Mouse (Mus musculus): ENCODE measurements at regions not wholly inside any gene's neighbourhood (a gene's known extent, or its start where the extent isn't known, plus 50 kb on each side); places are given as distances from the start of the nearest gene placed in this dataset.

- no peak for DNase-seq
Observed at GRCm38 (mm10) chr1:193554731-193555130, 184.6 kb upstream of the Camk1g start.

- DNase-seq = no peak
Observed at GRCm38 (mm10) chr1:193552348-193552747, 182.2 kb upstream of the Camk1g start.

- no peak for DNase-seq
Observed at GRCm38 (mm10) chr1:193551340-193551739, 181.2 kb upstream of the Camk1g start.

GRCm38 (mm10) chr1:193550761-193551160 lies 180.7 kb upstream of the Camk1g start:
- no peak for DNase-seq

DNA sequence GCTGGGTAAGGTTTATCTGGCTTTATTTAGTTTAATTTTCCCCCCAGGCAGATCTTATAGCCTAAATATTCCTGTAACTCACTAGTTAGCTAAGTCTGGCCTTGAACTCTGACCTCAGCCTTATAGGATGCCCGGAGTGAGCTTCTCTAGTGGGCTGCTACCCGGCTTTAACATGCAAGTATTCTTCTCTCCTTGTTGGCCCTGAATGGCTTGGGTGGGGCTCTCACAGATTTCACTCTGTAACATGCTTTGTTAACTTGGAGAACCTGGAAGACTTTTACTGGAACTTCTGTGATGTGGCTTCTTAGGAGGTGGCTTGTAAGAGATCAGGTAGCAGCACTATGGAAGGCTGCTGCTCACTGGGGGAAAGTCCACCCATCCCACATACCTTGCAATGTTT lies 177.3 kb upstream of the Camk1g start:
- DNase-seq = no peak

DNA sequence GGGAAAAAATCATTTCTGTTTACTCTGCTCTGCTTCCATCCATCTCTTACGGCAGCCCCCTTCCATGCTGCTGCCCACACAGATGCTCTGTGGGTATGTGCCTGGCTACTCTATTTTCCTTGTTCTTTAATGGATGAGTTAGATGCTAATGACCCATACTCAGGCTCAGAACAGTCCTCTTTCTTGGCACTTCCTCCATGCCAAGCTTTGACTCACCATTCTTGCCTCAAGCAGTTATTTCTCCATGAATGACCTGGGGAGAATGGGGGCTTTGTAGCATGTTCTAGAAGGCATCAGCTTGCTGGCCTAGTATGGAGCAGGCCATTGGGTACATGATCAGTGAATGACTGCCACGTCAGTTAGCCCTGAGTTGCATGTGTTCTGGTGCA lies 175.9 kb upstream of the Camk1g start:
- DNase-seq = no peak

DNA sequence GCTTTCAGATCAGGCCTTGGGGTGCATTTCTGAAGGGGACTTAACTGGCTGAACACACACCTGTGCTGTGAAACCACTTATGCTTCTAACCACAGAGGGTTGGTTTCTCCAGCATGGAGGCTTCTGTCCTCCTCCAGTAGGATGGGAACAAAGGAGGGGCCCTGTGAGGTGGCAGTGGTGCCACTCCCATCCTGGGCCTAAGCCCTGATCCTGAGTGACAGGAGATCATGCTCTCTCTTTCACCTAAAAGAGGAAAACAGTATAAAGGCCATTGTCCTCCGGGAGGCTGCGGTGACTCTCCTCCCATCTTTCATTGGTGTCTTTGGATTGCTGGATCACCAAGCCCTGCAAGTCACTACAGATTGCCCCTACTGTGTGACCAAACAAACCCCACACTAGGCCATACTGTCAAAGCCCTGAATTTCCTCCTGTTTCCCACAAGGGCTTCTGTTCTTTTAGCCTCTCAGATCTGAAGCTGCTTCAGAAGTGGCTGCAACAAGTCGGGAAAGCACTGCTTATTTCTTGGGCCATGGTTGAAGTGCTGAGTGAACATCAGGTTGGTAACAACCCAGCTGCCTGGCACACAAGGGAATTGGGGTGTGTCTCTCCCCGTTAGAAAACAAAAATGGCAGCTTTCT lies 175.4 kb upstream of the Camk1g start:
- DNase-seq = no peak

DNA sequence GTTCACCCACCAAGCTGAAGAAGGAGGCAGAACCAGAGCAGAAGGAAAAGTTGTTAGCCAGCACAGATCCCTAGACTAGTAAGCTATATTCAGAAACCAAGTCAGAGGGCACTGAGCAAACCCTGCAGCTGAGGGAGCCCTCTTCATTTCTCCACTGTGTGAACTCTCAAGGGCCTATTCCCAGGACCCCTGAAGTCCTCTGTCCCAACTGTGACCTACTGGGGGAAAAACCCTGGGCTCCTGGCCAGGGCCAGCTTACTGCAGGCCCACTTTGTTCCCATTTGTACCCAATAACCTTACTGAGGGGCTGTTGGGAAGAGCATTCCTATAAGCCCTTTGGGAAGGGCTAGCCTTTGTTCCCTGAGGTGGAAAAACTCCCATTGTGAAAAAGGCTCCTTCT lies 174.7 kb upstream of the Camk1g start:
- DNase-seq = no peak

GRCm38 (mm10) chr1:193543834-193544233 lies 173.7 kb upstream of the Camk1g start:
- DNase-seq = no peak

DNA sequence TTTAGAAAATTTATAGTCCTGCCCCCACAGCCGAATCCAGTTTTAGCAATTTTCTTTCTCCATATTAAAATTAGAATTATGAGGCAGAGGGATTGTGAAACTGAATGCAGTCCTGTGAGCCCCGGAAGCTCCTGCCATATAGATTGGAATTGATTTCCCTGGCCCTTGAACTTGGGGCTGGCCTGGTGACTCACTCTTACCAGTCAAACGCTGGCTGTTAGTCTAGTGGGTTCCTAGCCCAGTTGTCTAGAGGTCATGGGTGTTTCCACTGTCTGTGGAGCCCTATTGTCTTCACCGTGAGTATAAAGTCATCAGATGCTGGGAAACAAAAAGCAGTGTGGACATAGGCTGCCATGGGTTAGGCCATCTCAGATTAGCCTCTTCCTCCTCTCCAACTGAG lies 173.2 kb upstream of the Camk1g start:
- no peak for DNase-seq

- peak in 1 of 2 experiments; percentile 17 for DNase-seq
Observed at GRCm38 (mm10) chr1:193541934-193542580, 172.0 kb upstream of the Camk1g start.

DNA sequence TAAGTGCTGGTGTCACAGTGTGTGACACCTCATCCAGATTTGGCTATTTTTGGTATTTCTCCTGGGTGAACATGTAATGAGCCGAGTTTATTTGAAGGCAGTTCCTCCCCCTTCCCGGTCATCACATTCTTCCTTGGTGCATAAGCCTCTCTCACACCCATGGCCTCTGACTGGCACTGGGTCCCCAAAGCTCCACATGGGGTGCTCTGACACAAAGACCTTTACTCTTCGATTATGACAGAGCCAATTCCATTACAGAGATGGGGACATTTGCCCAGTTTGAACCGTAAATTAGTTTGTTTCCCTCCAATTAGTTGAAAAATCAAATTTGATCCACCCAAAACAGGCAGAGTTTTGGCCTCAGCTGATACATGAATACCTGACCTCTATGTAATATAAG lies 171.2 kb upstream of the Camk1g start:
- DNase-seq = no peak

- DNase-seq = no peak
Observed at GRCm38 (mm10) chr1:193540486-193540885, 170.4 kb upstream of the Camk1g start.

DNA sequence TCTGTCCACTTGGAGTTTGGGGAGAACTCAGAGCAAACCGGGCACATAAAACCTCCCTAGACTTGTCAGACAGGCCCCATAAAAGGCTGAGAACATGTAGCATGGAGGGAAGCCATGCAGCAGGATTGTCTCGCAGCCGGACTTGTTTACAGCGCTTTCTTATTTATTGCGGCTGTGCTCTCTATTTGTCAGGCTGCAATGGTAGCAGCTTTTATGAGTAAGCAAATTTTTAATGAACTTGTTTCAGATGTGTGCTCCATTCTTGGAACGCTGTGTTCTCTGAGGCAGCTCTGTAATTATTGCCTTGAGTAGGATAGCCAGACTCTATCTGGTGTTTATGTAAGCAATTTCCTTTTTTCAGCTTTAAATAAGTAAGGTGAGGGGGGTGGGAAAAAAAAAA lies 169.2 kb upstream of the Camk1g start:
- DNase-seq = no peak

GRCm38 (mm10) chr1:193538425-193538824 lies 168.3 kb upstream of the Camk1g start:
- no peak for DNase-seq

- DNase-seq = no peak
Observed at GRCm38 (mm10) chr1:193537616-193538015, 167.5 kb upstream of the Camk1g start.

DNA sequence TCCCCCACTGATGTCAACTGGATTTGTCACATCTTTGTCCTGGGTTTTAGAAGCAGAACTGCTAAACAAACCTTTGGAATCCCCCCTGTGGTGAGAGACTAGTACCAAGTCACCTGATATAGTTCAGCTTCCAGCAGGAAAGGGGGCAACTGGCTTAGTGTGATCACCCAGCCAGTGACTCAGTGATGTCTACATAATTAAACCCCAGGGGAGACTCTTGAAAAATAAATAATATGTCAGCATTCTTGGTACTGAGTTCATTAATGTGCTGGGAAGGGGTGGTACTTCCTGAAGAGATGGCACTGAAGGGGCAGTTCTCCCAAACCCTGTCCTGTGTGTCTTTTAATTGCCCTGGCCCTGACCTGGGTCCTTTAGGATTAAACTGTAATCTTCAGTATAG lies 166.5 kb upstream of the Camk1g start:
- no peak for DNase-seq

DNA sequence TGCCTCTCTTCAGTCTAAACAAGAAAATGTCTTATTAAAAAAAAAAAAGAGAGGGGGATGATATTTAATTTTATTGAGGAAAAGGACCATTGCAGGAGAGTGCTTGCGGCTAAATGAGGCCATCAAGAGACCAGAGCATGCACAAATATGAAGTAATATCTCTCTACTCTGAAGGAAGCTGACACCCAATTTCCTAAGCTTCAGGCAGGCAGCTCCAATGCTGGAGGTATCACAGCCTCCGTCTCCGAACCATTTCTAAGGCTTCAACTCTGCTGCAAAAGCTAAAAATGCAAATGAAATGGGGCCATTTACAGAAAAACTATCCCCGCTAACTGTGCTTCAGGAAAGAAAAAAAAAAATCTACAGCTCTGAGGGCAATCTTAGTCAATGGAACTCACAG lies 164.4 kb upstream of the Camk1g start:
- DNase-seq = no peak

DNA sequence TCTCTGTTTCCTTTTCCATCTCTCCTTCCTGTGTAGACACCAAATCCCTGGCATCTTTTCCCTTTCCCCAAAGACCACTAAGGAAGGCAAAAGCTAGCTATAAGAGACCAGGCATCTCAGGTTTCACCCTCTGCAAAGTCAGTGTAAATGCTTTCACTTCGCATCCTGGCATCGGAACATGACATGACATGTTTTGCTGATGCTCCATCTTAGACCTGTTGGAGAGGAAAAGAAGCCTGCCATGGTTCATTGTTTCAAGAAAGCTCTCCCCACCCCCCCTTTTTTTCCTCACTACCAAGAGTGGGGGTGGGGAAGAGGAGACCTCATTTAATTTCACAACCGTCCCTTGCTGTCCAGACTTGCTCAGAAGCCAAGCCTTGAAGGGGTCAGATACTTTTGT lies 156.4 kb upstream of the Camk1g start:
- DNase-seq = no peak

- DNase-seq = no peak
Observed at GRCm38 (mm10) chr1:193522007-193522406, 151.9 kb upstream of the Camk1g start.

DNA sequence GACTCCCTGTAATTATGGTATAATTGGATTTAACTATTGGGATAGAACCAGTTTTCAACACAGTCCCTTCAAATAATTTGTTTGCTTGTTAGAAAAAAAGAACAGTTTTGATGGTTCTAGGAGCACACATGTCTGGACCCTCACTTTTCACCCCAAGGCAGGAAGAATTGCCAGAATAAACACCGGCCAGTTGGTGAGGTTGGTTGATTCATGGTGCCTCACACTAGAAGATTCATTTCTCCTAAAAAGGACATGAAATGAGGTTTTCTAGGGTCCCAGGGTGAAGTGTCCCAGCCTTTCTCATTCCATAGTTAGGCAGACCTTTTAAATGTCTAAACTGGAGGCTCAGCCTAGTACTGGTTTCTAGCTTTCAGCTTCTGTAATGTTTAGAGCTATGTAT lies 148.7 kb upstream of the Camk1g start:
- DNase-seq = no peak

GRCm38 (mm10) chr1:193517968-193518367 lies 147.9 kb upstream of the Camk1g start:
- DNase-seq = no peak

- DNase-seq = no peak
Observed at GRCm38 (mm10) chr1:193517293-193517692, 147.2 kb upstream of the Camk1g start.

GRCm38 (mm10) chr1:193516395-193516794 lies 146.3 kb upstream of the Camk1g start:
- DNase-seq = no peak

Data from thymus, adult 18-20 months (tissue).